Mouse (Mus musculus): ENCODE data around the gene Mmd2. TPM values are rescaled to one million over a fixed set of nuclear protein-coding genes. Genes with fewer than 3 reads are reported as not detected.

Mmd2 gene
- polyA plus RNA-seq, 1 experiment from 2014 or later = 6.6 TPM

DNA sequence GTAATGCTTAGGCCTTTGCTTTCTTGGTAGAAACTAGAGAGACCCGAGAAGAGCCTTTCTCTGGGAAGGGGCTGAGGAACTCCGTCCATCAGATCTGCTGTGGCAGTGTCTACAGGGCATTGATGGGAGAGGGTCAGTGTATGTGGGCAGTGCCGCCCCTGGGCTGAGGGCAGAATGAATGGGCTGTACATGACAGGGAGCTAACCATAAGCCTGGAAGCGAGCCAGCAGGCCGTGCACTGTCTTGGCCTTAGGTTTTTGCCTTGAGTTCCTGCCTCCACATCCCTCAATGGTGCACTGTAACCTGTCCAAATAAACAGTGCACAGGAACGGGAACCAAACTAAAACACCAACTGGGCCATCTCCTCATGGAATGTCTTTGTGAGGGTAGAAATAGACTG is 11.9 kb downstream of the Mmd2 start:
- Histone ChIP-seq H3K4me3 (ENCODE audit: low read depth, low read length) (no peak overlapping the region), H3K9ac (ENCODE audit: low read length) (no peak overlapping the region), H3K27me3 (ENCODE audit: control insufficient read depth, insufficient read depth, low read length) (no peaks in the 10 kb centered on the region), H3K4me2 (ENCODE audit: low read depth, low read length, severe bottlenecking) (no peak overlapping the region), H3K36me3 (ENCODE audit: control insufficient read depth, insufficient read depth, low read length) (no peaks in the 10 kb centered on the region), H3K9me3 (ENCODE audit: control insufficient read depth, low read length) (no peaks in the 10 kb centered on the region), H3K27ac (ENCODE audit: low read depth, low read length) (no peak overlapping the region), H3K4me1 (replicated peaks; ENCODE audit: control insufficient read depth, insufficient read depth, low read length) (no peaks in the 10 kb centered on the region)
- DNase-seq (ENCODE audit: low spot score) (no peak), ATAC-seq (replicated peaks; ENCODE audit: low FRiP score) (no peak)
- 84% methylated on average over 6 of the region's 6 CpGs for WGBS

- 80% methylated on average over 3 of the region's 3 CpGs for WGBS
- no peak overlapping the region for H3K27ac ChIP-seq (ENCODE audit: low read depth, low read length)
- no peaks in the 10 kb centered on the region for H3K36me3 ChIP-seq (ENCODE audit: control insufficient read depth, insufficient read depth, low read length)
- H3K27me3 ChIP-seq (ENCODE audit: control insufficient read depth, insufficient read depth, low read length) = no peaks in the 10 kb centered on the region
- H3K9me3 ChIP-seq (ENCODE audit: control insufficient read depth, low read length) = no peaks in the 10 kb centered on the region
- H3K9ac ChIP-seq (ENCODE audit: low read length) = no peak overlapping the region
- DNase-seq (ENCODE audit: low spot score) = no peak
- no peaks in the 10 kb centered on the region for H3K4me1 ChIP-seq (replicated peaks; ENCODE audit: control insufficient read depth, insufficient read depth, low read length)
- ATAC-seq (replicated peaks; ENCODE audit: low FRiP score) = no peak
- no peak overlapping the region for H3K4me2 ChIP-seq (ENCODE audit: low read depth, low read length, severe bottlenecking)
- no peak overlapping the region for H3K4me3 ChIP-seq (ENCODE audit: low read depth, low read length)
These were observed 12.9 kb downstream of the Mmd2 start for GRCm38 (mm10) chr5:142595698-142596097.

GRCm38 (mm10) chr5:142590953-142591616 is 17.5 kb downstream of the Mmd2 start:
- no peaks in the 10 kb centered on the region for H3K27me3 ChIP-seq (ENCODE audit: control insufficient read depth, insufficient read depth, low read length)
- no peaks in the 10 kb centered on the region for H3K9me3 ChIP-seq (ENCODE audit: control insufficient read depth, low read length)
- H3K9ac ChIP-seq (ENCODE audit: low read length) = no peak overlapping the region
- peaks cover 6% of the 10 kb centered on the region for H3K4me1 ChIP-seq (replicated peaks; ENCODE audit: control insufficient read depth, insufficient read depth, low read length)
- H3K27ac ChIP-seq (ENCODE audit: low read depth, low read length) = 0 out of 2 replicates have a peak overlapping the region, but pooled peaks have one; percentile 25
- no peak overlapping the region for H3K4me3 ChIP-seq (ENCODE audit: low read depth, low read length)
- ATAC-seq (replicated peaks; ENCODE audit: low FRiP score) (peak; percentile 11; the same call in 1 of the 2 replicates), DNase-seq (ENCODE audit: low spot score) (no peak)
- WGBS = 62% methylated on average over 6 of the region's 6 CpGs
- H3K36me3 ChIP-seq (ENCODE audit: control insufficient read depth, insufficient read depth, low read length) = no peaks in the 10 kb centered on the region
- H3K4me2 ChIP-seq (ENCODE audit: low read depth, low read length, severe bottlenecking) = no peak overlapping the region

- Histone ChIP-seq H3K4me3 (ENCODE audit: low read depth, low read length) (no peak overlapping the region), H3K9me3 (ENCODE audit: control insufficient read depth, low read length) (no peaks in the 10 kb centered on the region), H3K9ac (ENCODE audit: low read length) (no peak overlapping the region), H3K27ac (ENCODE audit: low read depth, low read length) (0 out of 2 replicates have a peak overlapping the region, but pooled peaks have one; percentile 7), H3K4me2 (ENCODE audit: low read depth, low read length, severe bottlenecking) (no peak overlapping the region; the same call in 1 of the 2 replicates), H3K27me3 (ENCODE audit: control insufficient read depth, insufficient read depth, low read length) (no peaks in the 10 kb centered on the region), H3K36me3 (ENCODE audit: control insufficient read depth, insufficient read depth, low read length) (no peaks in the 10 kb centered on the region), H3K4me1 (replicated peaks; ENCODE audit: control insufficient read depth, insufficient read depth, low read length) (peaks cover 3% of the 10 kb centered on the region; the same call in 1 of the 2 replicates)
- ATAC-seq (replicated peaks; ENCODE audit: low FRiP score) (peak; percentile 90), DNase-seq (ENCODE audit: low spot score) (peak; percentile 83)
- 40% methylated on average over 14 of the region's 14 CpGs for WGBS
These were observed 24.9 kb downstream of the Mmd2 start for GRCm38 (mm10) chr5:142583616-142584126.

DNA sequence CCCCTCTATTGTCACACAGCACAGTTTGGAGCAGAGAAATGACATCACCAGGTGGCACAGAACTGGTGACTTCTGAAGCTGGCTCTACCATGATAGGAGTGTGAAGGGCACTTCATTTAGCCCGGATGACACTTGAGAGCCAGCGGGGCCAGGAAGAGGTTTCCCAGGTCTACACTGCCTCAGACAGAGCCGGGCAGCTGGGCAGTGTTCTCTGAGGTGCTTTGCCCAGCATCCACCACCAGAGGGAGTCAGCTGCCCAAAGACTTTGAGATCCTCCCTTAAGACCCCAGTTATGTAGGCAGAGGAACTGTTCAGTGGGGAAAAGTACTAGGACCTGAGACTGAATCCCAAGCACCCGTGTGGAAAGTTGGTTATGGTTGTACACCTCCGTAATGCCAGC is 27.1 kb downstream of the Mmd2 start:
- no peak overlapping the region for H3K9ac ChIP-seq (ENCODE audit: low read length)
- H3K4me1 ChIP-seq (replicated peaks; ENCODE audit: control insufficient read depth, insufficient read depth, low read length) = peaks cover 3% of the 10 kb centered on the region; the same call in 1 of the 2 replicates
- ATAC-seq (replicated peaks; ENCODE audit: low FRiP score) (no peak; the same call in 1 of the 2 replicates), DNase-seq (ENCODE audit: low spot score) (peak; percentile 86)
- 22% methylated on average over 5 of the region's 5 CpGs for WGBS
- no peaks in the 10 kb centered on the region for H3K9me3 ChIP-seq (ENCODE audit: control insufficient read depth, low read length)
- H3K27ac ChIP-seq (ENCODE audit: low read depth, low read length) = no peak overlapping the region
- no peaks in the 10 kb centered on the region for H3K27me3 ChIP-seq (ENCODE audit: control insufficient read depth, insufficient read depth, low read length)
- H3K4me3 ChIP-seq (ENCODE audit: low read depth, low read length) = no peak overlapping the region
- no peaks in the 10 kb centered on the region for H3K36me3 ChIP-seq (ENCODE audit: control insufficient read depth, insufficient read depth, low read length)
- H3K4me2 ChIP-seq (ENCODE audit: low read depth, low read length, severe bottlenecking) = no peak overlapping the region; the same call in 1 of the 2 replicates

GRCm38 (mm10) chr5:142578192-142578591 is 30.4 kb downstream of the Mmd2 start:
- no peak for ATAC-seq (replicated peaks; ENCODE audit: low FRiP score)
- Histone ChIP-seq H3K4me3 (ENCODE audit: low read depth, low read length) (no peak overlapping the region), H3K36me3 (ENCODE audit: control insufficient read depth, insufficient read depth, low read length) (no peaks in the 10 kb centered on the region), H3K27ac (ENCODE audit: low read depth, low read length) (no peak overlapping the region), H3K4me1 (replicated peaks; ENCODE audit: control insufficient read depth, insufficient read depth, low read length) (no peaks in the 10 kb centered on the region), H3K27me3 (ENCODE audit: control insufficient read depth, insufficient read depth, low read length) (no peaks in the 10 kb centered on the region), H3K9ac (ENCODE audit: low read length) (no peak overlapping the region), H3K9me3 (ENCODE audit: control insufficient read depth, low read length) (no peaks in the 10 kb centered on the region; the same call in 1 of the 2 replicates), H3K4me2 (ENCODE audit: low read depth, low read length, severe bottlenecking) (no peak overlapping the region)
- no peak for DNase-seq (ENCODE audit: low spot score)
- WGBS = 89% methylated on average over 10 of the region's 10 CpGs

DNA sequence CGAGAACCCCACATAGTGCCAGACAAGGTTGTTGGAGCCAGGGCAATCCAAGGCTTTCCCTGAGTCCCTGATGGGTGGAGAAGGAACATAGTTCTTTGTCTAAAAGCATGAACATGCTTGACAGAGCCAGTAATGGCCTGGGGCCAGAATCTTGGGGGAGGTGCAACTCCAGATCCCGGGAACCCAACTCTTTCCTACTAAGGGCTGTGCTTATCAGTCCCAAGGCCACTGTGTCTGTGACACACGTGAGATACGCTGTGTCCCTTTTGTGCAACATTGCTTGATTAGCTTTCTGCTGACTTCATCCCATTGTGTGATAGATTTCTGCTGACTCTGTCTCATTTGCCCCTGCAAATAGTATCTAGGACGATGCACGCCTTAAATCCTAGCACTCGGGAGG is 31.8 kb downstream of the Mmd2 start:
- ATAC-seq (replicated peaks; ENCODE audit: low FRiP score) = no peak
- 88% methylated on average over 7 of the region's 7 CpGs for WGBS

DNA sequence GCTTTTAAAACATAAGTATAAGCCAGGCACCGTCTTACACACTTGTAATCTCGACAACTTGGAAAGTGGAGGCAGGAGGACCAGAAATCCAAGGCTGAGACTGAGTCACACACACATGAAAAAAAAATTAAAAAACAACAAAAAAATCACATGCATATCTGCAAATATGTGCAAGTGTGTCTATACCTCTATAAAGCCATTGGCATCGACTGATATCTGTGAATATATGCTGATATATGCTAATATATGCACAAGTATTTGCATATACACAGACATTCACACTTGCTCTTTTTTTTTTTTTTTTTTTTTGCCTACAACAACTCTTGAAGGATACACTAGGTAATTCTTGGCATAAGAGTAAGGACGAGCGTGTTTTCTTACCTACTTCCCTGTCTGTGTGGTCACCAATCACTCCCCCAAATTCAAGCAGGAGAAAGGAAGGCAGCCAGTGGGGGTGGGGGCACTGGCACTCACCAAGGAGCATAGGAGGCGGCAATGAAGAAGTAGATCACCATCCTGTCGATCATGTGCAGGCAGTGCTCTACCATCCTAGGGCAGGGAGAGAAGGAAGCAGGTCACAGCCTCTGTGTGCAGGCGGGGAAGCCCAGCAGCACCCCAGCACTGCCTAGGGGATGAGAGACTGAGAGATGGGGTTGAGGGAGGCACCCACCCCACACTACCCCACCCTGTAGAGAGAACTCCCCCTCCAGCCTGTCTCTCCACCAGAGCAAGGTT is 34.1 kb downstream of the Mmd2 start:
- Histone ChIP-seq H3K4me3 (ENCODE audit: low read depth, low read length) (no peak overlapping the region), H3K36me3 (ENCODE audit: control insufficient read depth, insufficient read depth, low read length) (no peaks in the 10 kb centered on the region), H3K4me1 (replicated peaks; ENCODE audit: control insufficient read depth, insufficient read depth, low read length) (no peaks in the 10 kb centered on the region), H3K27me3 (ENCODE audit: control insufficient read depth, insufficient read depth, low read length) (no peaks in the 10 kb centered on the region), H3K4me2 (ENCODE audit: low read depth, low read length, severe bottlenecking) (no peak overlapping the region), H3K27ac (ENCODE audit: low read depth, low read length) (no peak overlapping the region), H3K9me3 (ENCODE audit: control insufficient read depth, low read length) (no peaks in the 10 kb centered on the region; the same call in 1 of the 2 replicates), H3K9ac (ENCODE audit: low read length) (no peak overlapping the region)
- 80% methylated on average over 8 of the region's 8 CpGs for WGBS
- ATAC-seq (replicated peaks; ENCODE audit: low FRiP score) (no peak), DNase-seq (ENCODE audit: low spot score) (no peak)

More for the DNA sequence above, 31.8 kb downstream of the Mmd2 start:
- Histone ChIP-seq H3K9ac (ENCODE audit: low read length) (no peak overlapping the region), H3K27ac (ENCODE audit: low read depth, low read length) (no peak overlapping the region), H3K27me3 (ENCODE audit: control insufficient read depth, insufficient read depth, low read length) (no peaks in the 10 kb centered on the region), H3K36me3 (ENCODE audit: control insufficient read depth, insufficient read depth, low read length) (no peaks in the 10 kb centered on the region), H3K4me1 (replicated peaks; ENCODE audit: control insufficient read depth, insufficient read depth, low read length) (no peaks in the 10 kb centered on the region), H3K9me3 (ENCODE audit: control insufficient read depth, low read length) (no peaks in the 10 kb centered on the region; the same call in 1 of the 2 replicates), H3K4me2 (ENCODE audit: low read depth, low read length, severe bottlenecking) (no peak overlapping the region), H3K4me3 (ENCODE audit: low read depth, low read length) (no peak overlapping the region)
- no peak for DNase-seq (ENCODE audit: low spot score)
